Mouse (Mus musculus) frontal cortex, postnatal 25 days (tissue): ENCODE measurements around the gene Srp72.
A peak's percentile ranks its signal among the peaks of the same experiment; 100 is the strongest.

Experiments used
- DNase-seq, 2 experiments: peaks; one replicate each; pipeline ENCODE4 v3.0.0; 2022; ENCODE audit warnings: low spot score in 2 of 2

The Srp72 gene

GRCm38 (mm10) chr5:76974554-76975285 lies at the start of gene Srp72:
Gene Srp72 (plus strand): TSS chr5:76974683.
- DNase-seq, result peak; percentile 50 to 68

GRCm38 (mm10) chr5:76928124-76928832 lies 46.2 kb upstream of the Srp72 start:
- no peak for DNase-seq

- no peak for DNase-seq
Measured at GRCm38 (mm10) chr5:76929180-76929877, 45.2 kb upstream of the Srp72 start.

- DNase-seq, result no peak
Measured at GRCm38 (mm10) chr5:76939717-76940116, 34.8 kb upstream of the Srp72 start.

- no peak for DNase-seq
Measured at GRCm38 (mm10) chr5:76941975-76942374, 32.5 kb upstream of the Srp72 start.

GRCm38 (mm10) chr5:76942505-76942904 lies 32.0 kb upstream of the Srp72 start:
- DNase-seq, result no peak

- no peak for DNase-seq
Measured at GRCm38 (mm10) chr5:76944965-76945677, 29.4 kb upstream of the Srp72 start.

GRCm38 (mm10) chr5:76945678-76946033 lies 28.8 kb upstream of the Srp72 start:
- DNase-seq, result no peak

GRCm38 (mm10) chr5:76947142-76947541 lies 27.3 kb upstream of the Srp72 start:
- no peak for DNase-seq

- DNase-seq, result no peak
Measured at GRCm38 (mm10) chr5:76947758-76948157, 26.7 kb upstream of the Srp72 start.

- DNase-seq, result no peak
Measured at GRCm38 (mm10) chr5:76950343-76951105, 24.0 kb upstream of the Srp72 start.

GRCm38 (mm10) chr5:76951106-76952027 lies 23.1 kb upstream of the Srp72 start, which contains the start of the genes Paics and Ppat:
Gene Paics (plus strand): TSS chr5:76951307.
Gene Ppat (minus strand): TSS chr5:76951578.
- peak; percentile 87 to 93 for DNase-seq

- no peak for DNase-seq
Measured at GRCm38 (mm10) chr5:76952112-76953040, 22.1 kb upstream of the Srp72 start.

GRCm38 (mm10) chr5:76953794-76954193 lies 20.7 kb upstream of the Srp72 start:
- DNase-seq, result no peak

GRCm38 (mm10) chr5:76954271-76954900 lies 20.1 kb upstream of the Srp72 start:
- no peak for DNase-seq

GRCm38 (mm10) chr5:76955474-76955873 lies 19.0 kb upstream of the Srp72 start:
- DNase-seq, result no peak

GRCm38 (mm10) chr5:76957954-76958353 lies 16.5 kb upstream of the Srp72 start:
- DNase-seq, result no peak

GRCm38 (mm10) chr5:76959587-76959986 lies 14.9 kb upstream of the Srp72 start:
- no peak for DNase-seq
